Mouse (Mus musculus) myocyte (in vitro differentiated cells): ENCODE measurements around the gene Ptprt. TPM values are rescaled to one million over a fixed set of nuclear protein-coding genes. Genes with fewer than 3 reads are reported as not detected.

ENCODE experiments used
- H3K27me3 ChIP-seq: one replicate; pipeline ENCODE4 v1.6.1; 2011; ENCODE audit not compliant: control insufficient read depth, insufficient read depth, insufficient read length
- H3K36me3 ChIP-seq: one replicate; pipeline ENCODE4 v1.6.1; 2011; ENCODE audit not compliant: control insufficient read depth, insufficient read depth
- H3K4me2 ChIP-seq: one replicate; pipeline ENCODE4 v1.6.1; 2011; ENCODE audit warnings: low read depth, control low read depth
- H3K4me3 ChIP-seq: one replicate; pipeline ENCODE4 v1.5.1; 2011; ENCODE audit warnings: mild to moderate bottlenecking, control low read depth, moderate library complexity
- H3K79me2 ChIP-seq: one replicate; pipeline ENCODE4 v1.6.1; 2011; ENCODE audit not compliant: control insufficient read depth, insufficient read depth
- H3ac ChIP-seq: one replicate; pipeline ENCODE4 v1.6.1; 2011; ENCODE audit not compliant: control insufficient read depth, insufficient read length
- CEBPB ChIP-seq: IDR thresholded peaks from 2 replicates; pipeline ENCODE4 v1.6.1; 2011; ENCODE audit warnings: mild to moderate bottlenecking, moderate library complexity; ENCODE audit not compliant: poor library complexity, insufficient read depth, severe bottlenecking
- E2F4 ChIP-seq: IDR thresholded peaks from one replicate; pipeline ENCODE4 v1.6.1; 2011; ENCODE audit warnings: mild to moderate bottlenecking, control low read depth, moderate library complexity; ENCODE audit not compliant: insufficient read depth
- MAX ChIP-seq: IDR thresholded peaks from one replicate; pipeline ENCODE4 v1.6.1; 2011; ENCODE audit warnings: low read depth, mild to moderate bottlenecking, control low read depth
- MYOD1 ChIP-seq, 3 experiments: IDR thresholded peaks; one replicate each; pipeline ENCODE4 v1.6.1; 2011; ENCODE audit warnings: control low read depth in 2 of 3, low read depth in 2 of 3, mild to moderate bottlenecking in 2 of 3, moderate library complexity in 1 of 3; ENCODE audit not compliant: insufficient read length in 2 of 3, control insufficient read depth in 1 of 3
- MYOG ChIP-seq, 3 experiments: IDR thresholded peaks; one replicate each; pipeline ENCODE4 v1.6.1; 2011; ENCODE audit warnings: control low read depth in 2 of 3, low read depth in 2 of 3, mild to moderate bottlenecking in 2 of 3; ENCODE audit not compliant: insufficient read length in 2 of 3, control insufficient read depth in 1 of 3, insufficient read depth in 1 of 3
- POLR2A ChIP-seq: IDR thresholded peaks from one replicate; pipeline ENCODE4 v1.6.1; 2011; ENCODE audit warnings: low read depth, mild to moderate bottlenecking, control low read depth, moderate library complexity; ENCODE audit not compliant: insufficient read length
- POLR2AphosphoS2 ChIP-seq: IDR thresholded peaks from one replicate; pipeline ENCODE4 v1.6.1; 2011; ENCODE audit warnings: low read depth, control low read depth; ENCODE audit not compliant: insufficient read length
- REST ChIP-seq: IDR thresholded peaks from one replicate; pipeline ENCODE4 v1.6.1; 2011; ENCODE audit warnings: mild to moderate bottlenecking, control low read depth, moderate library complexity; ENCODE audit not compliant: insufficient read depth, insufficient read length
- SRF ChIP-seq: IDR thresholded peaks from one replicate; pipeline ENCODE4 v1.6.1; 2011; ENCODE audit warnings: low read depth; ENCODE audit not compliant: control insufficient read depth, insufficient read length
- TCF12 ChIP-seq: IDR thresholded peaks from one replicate; pipeline ENCODE4 v1.6.1; 2011; ENCODE audit warnings: mild to moderate bottlenecking, control low read depth; ENCODE audit not compliant: poor library complexity, insufficient read depth, severe bottlenecking
- TCF3 ChIP-seq: IDR thresholded peaks from one replicate; pipeline ENCODE4 v1.6.1; 2011; ENCODE audit warnings: low read depth, control low read depth; ENCODE audit not compliant: insufficient read length
- USF1 ChIP-seq: IDR thresholded peaks from one replicate; pipeline ENCODE4 v1.6.1; 2011; ENCODE audit warnings: low read depth, mild to moderate bottlenecking, control low read depth, moderate library complexity
- polyA plus RNA-seq: library from polyadenylated mRNA; unstranded; fragments of >200 nt; fragmentation: generic; extraction: Trizol; gene quantifications from one replicate; pipeline ENCODE4 v1.2.1, GENCODE M21; 2012; ENCODE audit warnings: missing spikeins

The Ptprt gene
- polyA plus RNA-seq, 1 experiment: 0.08 TPM

GRCm38 (mm10) chr2:162329430-162329829 lies 331.5 kb downstream of the Ptprt start:
- Histone ChIP-seq H3K36me3 (no peaks in the 10 kb centered on the region), H3K4me3 (no peak overlapping the region), H3K27me3 (no peaks in the 10 kb centered on the region), H3ac (no peak overlapping the region), H3K4me2 (no peak overlapping the region), H3K79me2 (no peaks in the 10 kb centered on the region)
- TF ChIP-seq POLR2AphosphoS2: no peak
- no peak for TF ChIP-seq MYOG (IDR thresholded peaks at IDR 0.05; ENCODE audit: control insufficient read depth in 1 of 3, insufficient read depth in 1 of 3, insufficient read length in 2 of 3, low read depth in 2 of 3)
- TF ChIP-seq MAX: no peak
- TF ChIP-seq E2F4: no peak
- TF ChIP-seq TCF3: no peak

GRCm38 (mm10) chr2:162322411-162322810 lies 338.5 kb downstream of the Ptprt start:
- Histone ChIP-seq H3K79me2 (no peaks in the 10 kb centered on the region), H3K4me3 (no peak overlapping the region), H3K4me2 (no peak overlapping the region), H3K36me3 (no peaks in the 10 kb centered on the region), H3ac (no peak overlapping the region), H3K27me3 (no peaks in the 10 kb centered on the region)
- TF ChIP-seq MAX: no peak
- no peak for TF ChIP-seq SRF
- TF ChIP-seq TCF12: no peak
- TF ChIP-seq E2F4: no peak
- no peak for TF ChIP-seq REST
- TF ChIP-seq CEBPB: no peak
- TF ChIP-seq MYOG (IDR thresholded peaks at IDR 0.05; ENCODE audit: control insufficient read depth in 1 of 3, insufficient read depth in 1 of 3, insufficient read length in 2 of 3, low read depth in 2 of 3): no peak
- no peak for TF ChIP-seq TCF3
- no peak for TF ChIP-seq USF1
- no peak for TF ChIP-seq MYOD1 (IDR thresholded peaks at IDR 0.05; ENCODE audit: control insufficient read depth in 1 of 3, insufficient read length in 2 of 3, low read depth in 2 of 3)
- TF ChIP-seq POLR2A: no peak
- TF ChIP-seq POLR2AphosphoS2: no peak

GRCm38 (mm10) chr2:162307996-162308395 lies 353.0 kb downstream of the Ptprt start:
- Histone ChIP-seq H3K4me2 (no peak overlapping the region), H3K4me3 (no peak overlapping the region), H3ac (no peak overlapping the region), H3K36me3 (no peaks in the 10 kb centered on the region), H3K27me3 (no peaks in the 10 kb centered on the region), H3K79me2 (no peaks in the 10 kb centered on the region)
- no peak for TF ChIP-seq MYOD1 (IDR thresholded peaks at IDR 0.05; ENCODE audit: control insufficient read depth in 1 of 3, insufficient read length in 2 of 3, low read depth in 2 of 3)
- no peak for TF ChIP-seq POLR2AphosphoS2
- TF ChIP-seq MYOG (IDR thresholded peaks at IDR 0.05; ENCODE audit: control insufficient read depth in 1 of 3, insufficient read depth in 1 of 3, insufficient read length in 2 of 3, low read depth in 2 of 3): no peak
- no peak for TF ChIP-seq TCF12
- no peak for TF ChIP-seq MAX
- TF ChIP-seq POLR2A: no peak
- no peak for TF ChIP-seq CEBPB
- no peak for TF ChIP-seq REST
- no peak for TF ChIP-seq E2F4
- TF ChIP-seq TCF3: no peak
- no peak for TF ChIP-seq USF1
- no peak for TF ChIP-seq SRF

- no peak overlapping the region for H3K4me3 ChIP-seq
- no peaks in the 10 kb centered on the region for H3K36me3 ChIP-seq
- H3K27me3 ChIP-seq: no peaks in the 10 kb centered on the region
- H3ac ChIP-seq: no peak overlapping the region
- no peaks in the 10 kb centered on the region for H3K79me2 ChIP-seq
- no peak for TF ChIP-seq TCF12
- no peak for TF ChIP-seq TCF3
- H3K4me2 ChIP-seq: no peak overlapping the region
Observed at GRCm38 (mm10) chr2:162294070-162294469, 366.9 kb downstream of the Ptprt start.

GRCm38 (mm10) chr2:162282606-162283005 lies 378.3 kb downstream of the Ptprt start:
- TF ChIP-seq USF1 (no peak), MAX (no peak), CEBPB (no peak), MYOD1 (IDR thresholded peaks at IDR 0.05; ENCODE audit: control insufficient read depth in 1 of 3, insufficient read length in 2 of 3, low read depth in 2 of 3) (no peak), TCF12 (no peak), REST (no peak), POLR2A (no peak), SRF (no peak), POLR2AphosphoS2 (no peak)
- H3K4me2 ChIP-seq: no peak overlapping the region
- H3K36me3 ChIP-seq: no peaks in the 10 kb centered on the region
- no peak overlapping the region for H3ac ChIP-seq
- no peaks in the 10 kb centered on the region for H3K27me3 ChIP-seq
- no peaks in the 10 kb centered on the region for H3K79me2 ChIP-seq
- no peak overlapping the region for H3K4me3 ChIP-seq
